Mouse (Mus musculus) left cerebral cortex, postnatal 10 days (tissue): Measurements from ENCODE around the gene Tbc1d21. TPM values are rescaled to one million over a fixed set of nuclear protein-coding genes. Genes with fewer than 3 reads are reported as not detected.
A peak's percentile ranks its signal among the peaks of the same experiment; 100 is the strongest.

Source experiments
- DNase-seq, 2 experiments: peaks; one replicate each; pipeline ENCODE4 v3.0.0; 2021 to 2022; ENCODE audit warnings: low spot score in 2 of 2, mixed read lengths in 1 of 2; ENCODE audit errors: extremely low spot score in 1 of 2
- intact Hi-C: fragments of 180-260 bp; cut with DNase I; formaldehyde crosslinking; loops from one replicate; pipeline ENCODE4 v1.15.1; 2025
- total RNA-seq, 2 experiments: library from RNA; stranded (reverse); gene quantifications; 2 replicates each; pipeline ENCODE4 v1.2.3; 2021

Gene Tbc1d21
- total RNA-seq, 2 experiments from 2014 or later, result not detected

DNA sequence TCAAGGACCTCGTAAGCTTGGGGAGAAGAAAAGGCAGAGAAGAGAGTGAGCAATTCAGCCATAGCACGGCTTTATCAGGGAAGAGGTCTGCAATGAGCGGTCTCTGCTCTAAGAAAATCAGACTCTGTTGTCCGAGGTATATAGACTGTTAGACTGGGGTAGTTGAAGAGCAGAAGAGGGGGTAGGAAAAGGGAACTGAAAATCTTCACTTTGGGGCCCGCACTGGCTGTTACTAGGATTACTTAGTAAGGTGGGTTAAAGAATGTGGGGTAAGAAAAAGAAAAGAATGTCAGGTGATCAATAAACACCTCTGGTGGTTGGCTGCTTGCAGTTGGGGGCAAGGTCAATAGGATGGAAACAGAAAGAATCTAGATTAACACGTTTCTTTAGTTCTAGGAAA, 17.0 kb downstream of the Tbc1d21 start:
- no peak for DNase-seq
- intact Hi-C loops, result no loop called here

DNA sequence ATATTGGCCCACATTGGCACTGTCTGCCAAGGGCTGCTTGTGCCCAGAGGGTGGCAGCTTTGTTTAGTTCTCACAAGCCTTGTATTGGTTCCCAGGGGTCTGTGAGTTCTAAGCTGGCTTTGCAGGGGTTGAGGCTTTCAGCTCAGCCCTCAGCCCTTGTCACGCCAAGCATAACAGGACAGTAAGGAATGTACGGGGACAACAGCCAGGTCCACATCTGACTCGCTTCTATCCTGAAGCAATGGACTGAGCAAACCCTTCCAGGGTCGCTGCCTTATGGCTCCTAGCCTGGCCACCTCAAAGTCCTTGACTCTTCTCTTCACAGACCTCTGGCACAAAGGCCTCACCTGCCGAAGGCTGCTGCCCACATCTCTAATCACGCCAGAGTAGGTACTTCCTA, 22.5 kb downstream of the Tbc1d21 start:
- intact Hi-C loops, result no loop called here
- no peak for DNase-seq

DNA sequence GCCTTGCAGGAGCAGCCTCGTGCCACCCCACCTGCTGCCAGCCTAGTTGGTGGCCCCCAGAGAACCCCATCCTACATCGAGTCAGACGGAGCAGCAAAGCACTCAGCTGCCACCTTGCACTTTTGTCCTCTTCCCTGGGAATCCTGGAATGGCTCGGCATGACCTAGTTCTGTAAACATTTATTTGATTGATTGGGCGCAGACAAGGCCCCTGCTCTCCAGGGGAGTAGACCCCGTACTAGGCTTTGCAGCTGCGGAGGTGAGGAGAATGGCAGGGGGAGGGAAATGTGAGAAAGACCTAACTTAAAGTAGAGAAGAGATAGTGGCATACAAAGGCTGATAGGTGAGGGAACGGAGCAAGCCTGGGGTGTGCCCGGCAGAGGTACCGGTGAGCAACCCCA, 23.8 kb downstream of the Tbc1d21 start:
- intact Hi-C loops, result no loop called here
- DNase-seq, result no peak

DNA sequence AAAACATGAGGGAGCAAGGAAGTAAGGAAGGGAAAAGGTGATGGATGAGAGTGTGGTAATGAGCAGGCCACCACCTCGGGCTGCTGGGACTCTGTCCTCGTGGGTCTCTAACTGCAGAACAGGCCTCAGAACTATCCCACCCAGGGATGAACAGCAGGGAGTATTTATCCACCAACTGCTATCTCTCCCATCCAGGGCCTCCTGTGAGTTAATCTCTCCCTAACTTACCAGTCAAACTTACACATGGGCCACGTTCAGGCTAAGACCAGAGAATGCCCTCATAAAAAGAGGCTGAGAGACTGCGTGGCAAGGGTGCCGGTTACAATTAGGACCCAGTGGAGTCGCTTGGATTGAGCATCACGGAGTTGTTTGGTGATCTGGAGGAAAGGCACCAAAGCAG, 24.3 kb downstream of the Tbc1d21 start:
- intact Hi-C loops, result no loop called here
- no peak for DNase-seq

DNA sequence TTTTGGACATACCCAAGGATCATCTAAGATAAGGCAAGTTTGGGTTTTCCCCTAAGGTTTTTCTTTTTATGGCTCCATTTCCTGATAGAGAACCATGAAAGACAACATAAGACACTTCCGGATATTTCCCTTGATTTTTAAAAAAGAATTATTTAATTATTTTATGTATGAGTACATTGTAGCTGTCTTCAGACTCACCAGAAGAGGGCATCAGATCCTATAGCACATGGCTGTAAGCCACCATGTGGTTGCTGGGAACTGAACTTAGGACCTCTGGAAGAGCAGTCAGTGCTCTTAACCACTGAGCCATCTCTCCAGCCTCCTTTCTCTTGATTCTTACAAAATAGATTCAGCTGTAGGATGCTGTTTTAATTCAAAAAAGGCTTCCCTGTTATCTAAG, 28.5 kb downstream of the Tbc1d21 start:
- no peak for DNase-seq
- intact Hi-C loops, result no loop called here

DNA sequence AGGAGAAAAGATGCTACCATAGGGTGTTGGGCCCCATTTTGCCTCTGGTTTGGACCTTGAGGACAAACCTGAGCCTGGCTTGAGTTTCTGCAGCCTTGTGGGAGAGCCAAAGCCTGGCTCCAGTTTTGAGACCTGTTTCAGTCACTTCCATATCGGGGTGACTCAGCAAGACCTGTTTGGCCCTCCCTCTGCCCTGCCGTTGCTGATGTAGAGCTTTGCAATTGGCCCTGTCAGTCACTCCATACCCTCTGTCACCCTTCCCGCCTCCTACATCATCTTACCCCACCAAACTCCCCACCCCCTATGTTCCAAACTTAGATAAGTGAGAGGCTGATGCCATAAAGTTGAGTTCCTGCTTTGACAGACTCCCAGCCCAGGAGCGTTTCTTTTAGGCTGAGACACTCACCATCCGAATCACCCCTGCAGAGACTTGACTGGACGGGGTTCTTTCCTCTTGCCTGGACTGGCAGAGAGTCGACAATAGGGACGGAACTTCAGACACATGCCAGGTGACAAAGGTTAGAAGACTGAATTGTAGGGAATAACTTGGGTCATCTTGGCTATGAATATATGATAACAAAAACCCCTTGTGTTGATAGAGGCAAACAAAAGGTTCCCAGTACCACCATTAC, 33.5 kb downstream of the Tbc1d21 start:
- DNase-seq, result no peak
- intact Hi-C loops, result no loop called here

DNA sequence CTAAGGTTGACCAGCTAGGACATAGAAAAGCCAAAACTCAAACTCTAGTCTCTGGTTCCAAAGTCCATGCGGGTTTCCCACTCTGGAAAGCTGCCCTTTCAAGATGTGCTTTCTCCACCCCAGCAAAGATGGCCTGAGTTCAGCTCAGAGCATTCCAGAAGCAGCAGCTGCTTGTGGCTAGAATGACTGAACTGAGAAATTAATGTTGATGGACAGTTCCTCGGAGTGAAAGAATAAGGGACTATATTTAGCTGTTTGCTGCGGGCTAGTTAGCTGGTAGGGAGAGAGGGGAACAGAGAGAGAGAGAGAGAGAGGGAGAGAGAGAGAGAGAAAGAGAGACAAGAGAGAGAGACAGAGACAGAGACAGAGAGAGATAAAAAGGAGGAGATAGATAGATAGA, 39.0 kb downstream of the Tbc1d21 start:
- intact Hi-C loops, result loop anchor here (5.0 kb wide), 2 partner anchors 156 to 201 kb away; partner anchors contain the start of gene Insyn1
- no peak for DNase-seq

DNA sequence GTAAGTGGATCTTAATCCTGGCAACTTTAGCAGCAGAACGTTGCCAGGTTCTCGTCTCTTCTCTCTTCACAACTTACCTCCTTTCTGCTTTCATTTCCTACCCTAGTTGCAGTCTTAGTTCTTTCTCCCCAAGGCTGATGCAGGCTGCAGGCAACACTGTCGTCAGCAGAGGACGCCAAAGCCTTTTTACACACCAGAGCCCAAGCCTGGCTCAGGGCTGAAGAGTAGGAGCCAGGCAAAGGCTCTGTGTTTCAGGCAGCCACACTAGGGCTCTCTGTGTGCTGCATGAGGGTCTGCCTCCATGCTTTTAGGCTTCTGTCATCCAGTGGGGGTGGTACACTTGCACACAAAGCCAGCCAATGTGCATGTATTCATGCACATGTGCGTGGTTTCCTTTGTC, 40.0 kb downstream of the Tbc1d21 start:
- intact Hi-C loops, result loop anchor here (5.0 kb wide), 2 partner anchors 157 to 202 kb away; partner anchors contain the start of gene Insyn1
- DNase-seq, result peak; percentile 64 to 68

DNA sequence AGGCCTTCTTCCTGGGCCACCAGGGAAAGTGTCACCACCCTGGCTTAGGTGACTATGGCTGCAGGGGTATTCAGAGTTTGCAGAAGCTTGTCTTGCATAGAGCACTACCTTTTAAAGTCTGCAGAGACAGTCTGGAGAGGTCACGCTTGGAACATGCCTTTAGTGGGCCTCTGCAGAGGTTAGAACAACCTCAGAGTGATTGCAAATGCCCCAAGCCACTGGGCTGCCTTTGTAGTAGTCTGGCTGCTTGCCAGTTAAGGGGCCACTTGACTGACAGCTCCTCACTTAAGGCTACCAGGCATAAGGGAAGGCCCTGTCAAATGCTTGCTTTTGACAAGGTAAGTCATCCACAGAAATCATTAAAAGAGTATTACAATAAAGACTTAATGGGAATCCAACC, 42.9 kb downstream of the Tbc1d21 start:
- intact Hi-C loops, result no loop called here

DNA sequence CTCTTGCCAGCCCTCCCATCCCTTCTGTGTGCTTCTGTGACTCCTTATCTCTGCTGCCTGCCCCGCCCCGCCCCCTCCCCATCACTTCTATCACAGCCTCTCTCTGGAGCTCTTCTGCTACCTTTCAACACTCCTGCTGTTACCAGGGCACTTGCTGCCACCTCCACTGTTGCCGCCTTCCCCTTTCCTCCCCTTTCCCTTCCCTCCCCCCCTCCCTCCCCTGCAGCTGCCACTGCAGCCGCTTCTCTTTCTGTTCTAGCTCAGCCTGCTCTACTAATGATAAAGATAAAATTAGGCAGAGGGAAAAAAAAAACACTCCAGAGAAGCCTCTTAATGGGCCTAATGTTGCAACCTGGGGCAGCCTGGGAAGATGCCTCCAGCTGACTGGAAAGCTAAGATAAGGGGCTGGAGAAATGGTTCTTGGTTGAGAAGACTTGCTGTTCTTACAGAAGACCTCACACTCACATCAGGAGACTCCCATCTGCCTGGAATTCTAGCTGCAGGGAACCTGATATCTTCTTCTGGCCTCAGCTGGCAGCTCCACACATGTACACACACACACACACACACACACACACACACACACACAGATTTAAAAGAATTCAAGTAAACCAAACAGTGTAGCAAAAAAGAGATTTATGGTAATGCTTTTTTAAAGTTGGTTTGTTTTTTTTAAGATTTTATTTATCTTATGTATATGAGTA, 43.6 kb downstream of the Tbc1d21 start:
- intact Hi-C loops, result no loop called here
- no peak for DNase-seq

More for the DNA sequence above, 42.9 kb downstream of the Tbc1d21 start:
- DNase-seq, result no peak

DNA sequence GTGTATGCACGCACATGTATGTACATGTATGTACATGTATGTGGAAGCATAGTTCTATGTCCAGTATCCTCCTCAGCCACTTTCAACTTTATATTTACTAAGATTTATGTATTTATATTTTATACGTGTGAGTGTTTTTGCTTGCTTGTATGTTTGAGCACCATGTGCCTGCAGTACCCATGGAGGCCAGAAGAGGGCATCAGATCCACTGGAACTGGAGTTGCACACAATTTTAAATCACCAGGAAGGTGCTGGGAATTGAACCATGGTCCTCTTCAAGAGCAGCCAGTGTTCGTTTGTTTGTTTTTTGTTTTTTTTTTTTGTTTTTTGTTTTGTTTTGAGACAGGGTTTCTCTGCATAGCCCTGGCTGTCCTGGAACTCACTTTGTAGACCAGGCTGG, 48.6 kb downstream of the Tbc1d21 start:
- no peak for DNase-seq
- intact Hi-C loops, result no loop called here

DNA sequence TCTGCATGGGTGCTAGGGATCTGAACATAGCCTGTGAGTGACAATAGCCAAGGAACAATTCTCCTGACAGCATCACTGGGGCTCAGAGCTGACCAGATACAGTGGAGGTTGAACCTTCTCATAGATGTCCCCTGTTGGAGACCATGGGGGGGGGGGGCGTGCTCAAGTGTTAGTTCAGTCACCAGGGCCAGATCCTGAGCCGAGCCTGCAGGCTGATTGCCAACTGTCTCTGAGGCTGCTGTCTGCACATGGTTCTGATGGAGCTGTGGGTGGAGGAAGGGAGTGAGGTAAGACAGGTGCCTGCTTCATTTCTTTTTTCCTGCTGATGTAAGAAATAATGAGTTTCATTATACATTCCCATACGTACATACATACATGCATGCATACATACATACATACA, 51.9 kb downstream of the Tbc1d21 start:
- DNase-seq, result no peak
- intact Hi-C loops, result no loop called here

DNA sequence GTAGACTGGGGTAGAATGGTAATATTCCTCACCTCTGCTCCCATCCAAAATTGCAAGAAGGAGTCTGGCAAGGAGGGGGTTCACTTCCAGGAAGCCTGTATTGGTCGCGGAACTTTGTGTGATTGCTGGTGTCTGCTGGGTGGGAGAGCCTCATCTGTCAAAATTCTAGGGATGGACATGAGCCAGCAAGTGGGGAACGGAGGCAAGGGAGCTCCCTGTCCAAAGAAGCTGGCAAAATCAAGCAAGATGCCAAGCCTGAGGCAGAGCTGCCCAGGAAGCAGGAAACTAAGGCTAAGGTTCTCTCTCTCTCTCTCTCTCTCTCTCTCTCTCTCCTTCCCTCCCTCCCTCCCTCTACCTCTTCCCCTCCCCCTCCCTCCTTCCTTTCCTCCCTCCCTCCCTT, 52.9 kb downstream of the Tbc1d21 start:
- intact Hi-C loops, result no loop called here

DNA sequence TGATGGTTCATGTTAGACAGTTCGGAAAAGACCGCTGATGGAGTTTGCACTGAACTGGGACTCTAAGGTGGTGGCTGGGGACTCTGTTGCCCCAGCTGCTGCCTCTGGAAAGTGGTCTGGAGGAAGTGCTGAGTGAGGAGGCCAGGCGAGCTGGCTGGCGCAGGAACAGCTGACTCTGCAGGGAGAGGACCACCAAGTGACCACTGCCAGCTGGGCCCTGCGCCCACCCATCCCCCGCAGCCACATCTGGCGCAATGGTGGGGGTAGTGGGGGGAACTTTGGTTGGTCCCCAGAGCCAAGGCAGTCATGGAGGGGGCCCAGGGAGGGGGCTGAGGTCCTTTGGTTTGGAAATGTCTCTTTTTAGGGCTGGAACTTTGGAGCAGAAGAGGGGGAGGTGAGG, 53.5 kb downstream of the Tbc1d21 start:
- intact Hi-C loops, result no loop called here
- DNase-seq, result no peak

More for the DNA sequence above, 52.9 kb downstream of the Tbc1d21 start:
- no peak for DNase-seq

DNA sequence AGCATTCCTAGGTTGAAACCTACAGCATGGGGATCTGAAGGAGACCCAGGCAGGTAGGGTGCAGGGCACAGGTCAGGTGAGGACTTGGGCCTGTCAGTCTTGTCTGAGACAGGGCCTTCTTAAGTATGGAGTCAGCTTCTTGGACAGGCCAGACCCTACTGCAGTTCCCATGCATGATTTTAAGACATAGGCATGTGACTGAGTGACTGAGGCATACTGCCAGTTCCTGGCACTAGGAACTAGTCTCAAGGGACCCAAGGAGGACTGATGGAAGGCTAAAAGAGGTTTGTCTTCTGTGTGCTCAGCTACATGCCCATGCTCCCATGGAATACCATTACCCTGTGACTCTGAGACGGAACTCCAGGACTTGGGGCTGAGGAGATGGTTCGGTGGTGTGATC, 54.4 kb downstream of the Tbc1d21 start:
- intact Hi-C loops, result no loop called here
- no peak for DNase-seq

DNA sequence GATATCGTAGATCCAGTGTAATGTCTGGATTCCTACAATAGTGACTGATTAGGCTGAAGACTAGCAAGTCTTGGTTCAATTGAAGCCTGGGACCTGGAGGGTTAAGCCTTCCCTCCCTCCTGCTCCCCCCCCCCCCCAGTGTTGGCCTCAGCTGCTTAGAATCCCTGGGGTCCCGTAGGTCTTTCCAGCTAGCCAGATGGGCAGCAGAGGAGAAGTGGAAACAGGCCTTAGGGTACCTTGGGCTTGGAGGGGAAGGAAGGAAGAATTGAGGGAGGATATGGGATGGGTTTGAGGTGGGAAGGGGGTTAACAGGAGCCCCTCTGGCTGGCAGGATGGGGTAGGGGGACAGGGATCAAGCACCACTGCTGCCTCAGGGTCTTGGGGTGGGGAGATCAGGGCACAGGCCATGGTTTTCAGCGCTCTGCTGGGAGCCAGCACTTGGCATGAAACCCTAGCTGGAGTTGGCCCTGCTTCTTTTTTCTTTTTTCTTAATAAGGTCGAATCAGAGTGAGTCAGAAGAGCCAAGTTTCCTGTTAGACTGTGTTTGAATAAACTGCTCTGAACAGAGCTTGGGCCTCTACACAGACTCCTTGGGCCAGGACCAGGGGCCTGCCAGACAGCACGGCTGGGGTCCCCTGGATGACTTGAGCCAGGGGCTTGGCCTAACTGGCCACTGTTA, 55.4 kb downstream of the Tbc1d21 start:
- intact Hi-C loops, result no loop called here
- DNase-seq, result peak in 1 of 2 experiments; percentile 48

DNA sequence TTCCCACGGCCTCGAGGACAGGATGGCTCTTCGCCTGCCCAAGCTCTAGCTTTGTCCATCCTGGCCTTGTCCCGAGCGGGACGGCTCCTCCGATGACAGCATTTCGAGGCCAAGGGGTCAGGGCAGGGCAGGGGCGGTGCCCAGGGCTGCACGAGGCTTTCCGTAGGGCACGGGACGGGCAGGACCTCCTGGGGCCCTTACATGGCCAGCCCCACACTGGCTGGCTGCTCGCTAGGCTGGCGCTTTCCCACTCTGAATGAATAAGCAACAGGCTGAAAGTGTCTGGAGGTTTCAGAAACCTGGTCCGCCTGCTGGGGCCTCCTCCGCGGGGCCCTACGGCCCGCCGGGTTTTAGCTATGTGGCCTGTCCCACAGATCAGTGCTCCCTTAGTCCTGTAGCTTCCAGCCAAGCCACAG, 57.3 kb downstream of the Tbc1d21 start, which contains the start of gene Loxl1:
TSS of gene Loxl1 (minus strand) at position 243 of the 416 bp plus-strand sequence.
- DNase-seq, result peak in 1 of 2 experiments; percentile 61
- intact Hi-C loops, result no loop called here

DNA sequence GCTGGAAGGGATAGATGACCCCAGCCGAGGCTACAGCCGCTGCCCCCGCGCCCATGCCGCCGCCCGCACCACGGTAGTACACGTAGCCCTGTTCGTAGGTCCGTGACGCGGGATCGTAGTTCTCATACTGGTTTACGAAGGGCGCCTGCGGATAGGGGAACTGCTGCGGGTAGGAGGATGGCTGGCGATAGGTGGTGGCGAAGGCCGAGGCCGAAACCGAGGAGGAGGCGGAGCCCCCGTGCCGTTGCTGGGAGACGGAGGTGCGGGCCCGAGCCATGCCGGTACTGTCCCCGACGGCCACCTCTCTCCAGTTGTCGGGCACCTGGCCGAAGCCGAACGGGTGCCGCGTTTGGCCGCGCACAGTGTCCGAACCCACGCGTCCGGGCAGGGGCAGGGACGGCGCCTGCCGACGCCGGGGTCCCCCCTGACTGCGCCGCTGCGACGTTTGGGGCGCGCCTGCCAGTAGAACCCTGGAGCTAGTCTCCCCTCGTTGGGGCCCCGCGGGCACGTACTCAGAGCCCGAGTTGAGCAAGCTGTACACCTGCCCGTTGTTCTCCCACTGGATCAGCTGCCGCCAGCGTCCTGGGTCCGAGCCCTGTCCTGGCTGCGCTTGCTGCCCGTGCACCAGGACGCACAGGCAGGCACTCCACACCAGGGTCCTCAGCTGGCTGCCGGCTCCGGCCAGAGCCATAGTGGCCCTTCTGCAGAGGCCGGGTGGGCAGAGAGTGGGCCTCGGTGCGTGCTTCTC, 57.9 kb downstream of the Tbc1d21 start:
- intact Hi-C loops, result no loop called here
- DNase-seq, result peak in 1 of 2 experiments; percentile 56

DNA sequence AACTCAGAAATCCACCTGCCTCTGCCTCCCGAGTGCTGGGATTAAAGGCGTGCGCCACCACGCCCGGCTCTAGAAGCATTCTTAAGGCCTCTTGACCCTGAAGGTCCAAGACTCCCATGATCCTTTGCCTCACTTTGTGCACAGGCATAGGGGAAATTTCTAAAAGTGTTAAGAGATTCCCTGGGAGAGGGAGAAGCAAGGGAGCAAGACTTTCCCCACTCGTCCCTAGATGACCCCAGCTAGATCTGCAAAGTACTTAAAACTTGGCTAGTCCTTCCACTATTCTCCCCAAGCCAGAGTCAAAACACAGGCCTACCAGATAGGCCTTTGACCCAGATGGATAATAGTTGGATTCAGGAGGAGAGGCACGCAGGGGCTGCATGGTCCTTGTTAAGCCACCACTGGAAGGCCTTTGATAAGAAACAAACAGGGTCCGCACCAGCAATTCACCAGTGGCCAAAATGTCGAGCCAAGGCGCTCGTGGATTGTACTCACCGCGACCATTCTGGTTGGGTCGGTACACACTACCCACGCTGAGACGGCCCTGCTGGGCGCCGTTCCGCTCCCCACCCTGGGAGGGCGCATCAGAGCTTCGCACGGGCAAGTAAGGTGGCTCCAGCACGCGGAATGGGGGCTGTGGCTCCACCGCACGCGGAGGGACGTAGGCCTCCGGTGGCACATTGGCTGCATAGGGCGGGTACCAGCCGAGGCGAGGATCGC, 58.9 kb downstream of the Tbc1d21 start:
- intact Hi-C loops, result no loop called here

More for the DNA sequence above, 58.9 kb downstream of the Tbc1d21 start:
- no peak for DNase-seq
